Comparison of ENCODE assay signal across 6 mouse cellular contexts in genomic region chr11:34805026-34805425, GRCm38 (mm10). TPM values are rescaled to one million over a fixed set of nuclear protein-coding genes. Genes with fewer than 3 reads are reported as not detected.
DNase-seq lines count a peak whose midpoint lies in the region; ATAC-seq and TF ChIP-seq lines count a peak whose summit lies in the region.
"Not testable (repeated sequence)": the region's sequence is repeated elsewhere in the genome, so short reads cannot be mapped to it uniquely, and the experiment has no call there.
"Had no signal": no experiment of that assay in that cellular context is flagged by ENCODE, and none has a peak within 500 bp of the region (broad histone marks: within the 10 kb centered on the region; RNA-seq: fewer than 3 reads in every experiment).

No protein-coding gene starts in this region.

- not testable (repeated sequence) for H3K79me2 ChIP-seq in CH12.LX (replicated peaks; ENCODE audit: control insufficient read depth, extremely low read depth, insufficient read depth, poor library complexity, severe bottlenecking)

- H3K9me3 ChIP-seq in CH12.LX (replicated peaks; ENCODE audit: low read length): not testable (repeated sequence)

- dilution Hi-C loops in CH12.LX (cut with MboI; ENCODE audit: extremely low pct_ligation_motif_present, extremely low pct_unique_long_range_greater_than_20kb, low sequenced_read_pairs): not testable (repeated sequence)

- DNase-seq in CH12.LX (ENCODE audit: extremely low read depth): not testable (repeated sequence)
- peak; percentile 46 for DNase-seq in ZHBTc4 (ENCODE audit: low read depth, low spot score)
- peak; percentile 36 to 53 for DNase-seq in cerebellum, postnatal 10 days
- peak; percentile 23 for DNase-seq in left cerebral cortex, postnatal 4 days

- not testable (repeated sequence) for TF ChIP-seq POLR2A in CH12.LX (IDR thresholded peaks at IDR 0.05; ENCODE audit: low read depth, low read length)

- intact Hi-C loops in left cerebral cortex, postnatal 4 days (cut with DNase I): loop anchor here (10.0 kb wide), 1 partner anchor 570 kb away; no protein-coding TSS in a partner anchor

- not testable (repeated sequence) for TF ChIP-seq EP300 in CH12.LX (IDR thresholded peaks at IDR 0.05; ENCODE audit: low read length)

- H3K27ac ChIP-seq in CH12.LX (ENCODE audit: insufficient read depth, low read depth): not testable (repeated sequence)

- H3K27me3 ChIP-seq in CH12.LX (replicated peaks): not testable (repeated sequence)

- 0 out of 2 replicates have a peak, but pooled peaks have one; percentile 25 for ATAC-seq in erythroid progenitor cell, adult 5-6 weeks (replicated peaks; ENCODE audit: low FRiP score, poor library complexity, severe bottlenecking)

- H3K9ac ChIP-seq in CH12.LX (ENCODE audit: insufficient read depth, low read depth): not testable (repeated sequence)

- H3K4me1 ChIP-seq in CH12.LX (ENCODE audit: control insufficient read depth in 1 of 2, insufficient read depth in 2 of 2): not testable (repeated sequence)

- TF ChIP-seq CTCF in CH12.LX (conservative IDR thresholded peaks at IDR 0.05 in 1 of 2, IDR thresholded peaks at IDR 0.05 in 1 of 2; ENCODE audit: low read depth in 2 of 2, low read length in 2 of 2): peak in 1 of 2 experiments; percentile 7; a peak in 1 of 4 replicates

- TF ChIP-seq RAD21 in CH12.LX (IDR thresholded peaks at IDR 0.05; ENCODE audit: low read depth, low read length): peak; percentile 22

- in situ Hi-C loops in CH12.LX (cut with MboI; ENCODE audit: low pct_ligation_motif_present, low pct_unique_long_range_greater_than_20kb, low sequenced_read_pairs): loop anchor here (25.0 kb wide), 1 partner anchor 568 kb away; no protein-coding TSS in a partner anchor

- H3K4me2 ChIP-seq in CH12.LX (ENCODE audit: insufficient read depth, low read depth, poor library complexity, severe bottlenecking): not testable (repeated sequence)

- peaks cover 12 to 60% of the 10 kb centered on the region in 2 experiments for H3K36me3 ChIP-seq in CH12.LX (replicated peaks in 1 of 2; ENCODE audit: control insufficient read depth in 1 of 2, insufficient read depth in 1 of 2, low read length in 1 of 2)

- not testable (repeated sequence) for H3K4me3 ChIP-seq in CH12.LX (replicated peaks in 1 of 3; ENCODE audit: low read depth in 2 of 3, low read length in 2 of 3, poor library complexity in 1 of 3)

TF ChIP-seq in CH12.LX, 34 proteins besides CTCF, POLR2A, EP300 and RAD21:
- peak; percentile 13; the same call in 1 of the 2 replicates for TF ChIP-seq SMC3 (IDR thresholded peaks at IDR 0.05; ENCODE audit: low read depth, low read length)

RNA-seq across cellular contexts. Expression of gene Dock2, which starts 21.3 kb away (rescaled TPM):
- total RNA-seq in CH12.LX (2012; rRNA removed): 109 and 133 TPM in 2 replicates
- total RNA-seq in CH12.LX (2014; rRNA removed): 79.6 and 83.8 TPM in 2 replicates
- 137 and 151 TPM in 2 replicates for polyA plus RNA-seq in CH12.LX (2012; ENCODE audit: insufficient read length, low read depth)
- total RNA-seq in erythroid progenitor cell, adult 5-6 weeks (2015; ENCODE audit: low replicate concordance): 20.9 and 25.2 TPM in 2 replicates
- total RNA-seq in erythroid progenitor cell, adult 5-6 weeks (2017; ENCODE audit: low replicate concordance): 14.6 and 21.8 TPM in 2 replicates
- total RNA-seq in left cerebral cortex, postnatal 4 days (2021): 1 to 10 TPM; 1.6 to 1.7 TPM
- polyA plus RNA-seq: Patski had no signal

RNA-seq across cellular contexts. Expression of gene Spdl1, which starts 28.4 kb away (rescaled TPM):
- total RNA-seq in CH12.LX (2012; rRNA removed) (45.2 and 56.1 TPM in 2 replicates), CH12.LX (2014; rRNA removed) (72.8 and 77.1 TPM in 2 replicates)
- polyA plus RNA-seq in CH12.LX (2012; ENCODE audit: insufficient read length, low read depth): 61.1 and 68.0 TPM in 2 replicates
- total RNA-seq in erythroid progenitor cell, adult 5-6 weeks (2015; ENCODE audit: low replicate concordance): 42.5 and 54.5 TPM in 2 replicates
- 65.7 and 131 TPM in 2 replicates for total RNA-seq in erythroid progenitor cell, adult 5-6 weeks (2017; ENCODE audit: low replicate concordance)
- 1 to 10 TPM; 1.0 to 2.4 TPM for total RNA-seq in left cerebral cortex, postnatal 4 days (2021)

Comparison
In these comparisons a context has a peak if more than half of its experiments do, and no peak if none do; other contexts are left out.
1. RNA of gene Dock2, which starts 21.3 kb away (total RNA-seq): 79.6 to 133 TPM in CH12.LX and 14.6 to 25.2 TPM in erythroid progenitor cell, adult 5-6 weeks; 1.6 to 1.7 TPM in left cerebral cortex, postnatal 4 days; every median in the first group is over 4 times any median in the second.
2. RNA of gene Spdl1, which starts 28.4 kb away (total RNA-seq): 45.2 to 77.1 TPM in CH12.LX and 42.5 to 131 TPM in erythroid progenitor cell, adult 5-6 weeks; 1.0 to 2.4 TPM in left cerebral cortex, postnatal 4 days; every median in the first group is over 10 times any median in the second.